Mouse (Mus musculus): ENCODE measurements around the gene Calr4. TPM values are rescaled to one million over a fixed set of nuclear protein-coding genes. Genes with fewer than 3 reads are reported as not detected.

The Calr4 gene
- polyA plus RNA-seq, 1 experiment from 2014 or later, result 0.54 TPM

GRCm38 (mm10) chr4:109207524-109207923, 26.8 kb upstream of the Calr4 start:
- Histone ChIP-seq H3K36me3 (ENCODE audit: insufficient read depth, low read length) (no peaks in the 10 kb centered on the region), H3K27ac (ENCODE audit: low read length) (no peak overlapping the region), H3K4me2 (replicated peaks; ENCODE audit: low read depth, low read length) (no peak overlapping the region), H3K4me1 (ENCODE audit: insufficient read depth, low read length) (no peaks in the 10 kb centered on the region), H3K9me3 (ENCODE audit: low read length) (no peaks in the 10 kb centered on the region), H3K9ac (replicated peaks; ENCODE audit: low read length) (no peak overlapping the region), H3K4me3 (ENCODE audit: low read length) (no peak overlapping the region), H3K27me3 (ENCODE audit: insufficient read depth, low read length) (no peaks in the 10 kb centered on the region)
- 73% methylated on average over 5 of the region's 5 CpGs for WGBS
- ATAC-seq (ENCODE audit: low FRiP score, low TSS enrichment), result no peak

GRCm38 (mm10) chr4:109210253-109210652, 24.0 kb upstream of the Calr4 start:
- Histone ChIP-seq H3K9ac (replicated peaks; ENCODE audit: low read length) (no peak overlapping the region), H3K4me3 (ENCODE audit: low read length) (no peak overlapping the region), H3K27me3 (ENCODE audit: insufficient read depth, low read length) (no peaks in the 10 kb centered on the region), H3K27ac (ENCODE audit: low read length) (peak overlapping the region; percentile 41; the same call in 1 of the 2 replicates), H3K4me2 (replicated peaks; ENCODE audit: low read depth, low read length) (no peak overlapping the region), H3K36me3 (ENCODE audit: insufficient read depth, low read length) (no peaks in the 10 kb centered on the region), H3K9me3 (ENCODE audit: low read length) (no peaks in the 10 kb centered on the region), H3K4me1 (ENCODE audit: insufficient read depth, low read length) (no peaks in the 10 kb centered on the region)
- ATAC-seq (ENCODE audit: low FRiP score, low TSS enrichment), result no peak
- WGBS, result 75% methylated on average over 2 of the region's 2 CpGs

GRCm38 (mm10) chr4:109210881-109211280, 23.4 kb upstream of the Calr4 start:
- Histone ChIP-seq H3K4me3 (ENCODE audit: low read length) (no peak overlapping the region), H3K4me1 (ENCODE audit: insufficient read depth, low read length) (no peaks in the 10 kb centered on the region), H3K4me2 (replicated peaks; ENCODE audit: low read depth, low read length) (no peak overlapping the region), H3K9ac (replicated peaks; ENCODE audit: low read length) (no peak overlapping the region), H3K27me3 (ENCODE audit: insufficient read depth, low read length) (no peaks in the 10 kb centered on the region), H3K27ac (ENCODE audit: low read length) (peak overlapping the region; percentile 41; the same call in 1 of the 2 replicates), H3K9me3 (ENCODE audit: low read length) (no peaks in the 10 kb centered on the region), H3K36me3 (ENCODE audit: insufficient read depth, low read length) (no peaks in the 10 kb centered on the region)
- 34% methylated on average over 4 of the region's 4 CpGs for WGBS
- ATAC-seq (ENCODE audit: low FRiP score, low TSS enrichment), result peak; percentile 85

- Histone ChIP-seq H3K4me2 (replicated peaks; ENCODE audit: low read depth, low read length) (no peak overlapping the region), H3K27me3 (ENCODE audit: insufficient read depth, low read length) (no peaks in the 10 kb centered on the region), H3K4me3 (ENCODE audit: low read length) (no peak overlapping the region), H3K9ac (replicated peaks; ENCODE audit: low read length) (no peak overlapping the region), H3K9me3 (ENCODE audit: low read length) (no peaks in the 10 kb centered on the region), H3K36me3 (ENCODE audit: insufficient read depth, low read length) (no peaks in the 10 kb centered on the region), H3K4me1 (ENCODE audit: insufficient read depth, low read length) (no peaks in the 10 kb centered on the region), H3K27ac (ENCODE audit: low read length) (no peak overlapping the region)
- no peak; the same call in 1 of the 2 replicates for ATAC-seq (ENCODE audit: low FRiP score, low TSS enrichment)
- WGBS, result 59% methylated on average over 3 of the region's 3 CpGs
Observed at GRCm38 (mm10) chr4:109213986-109214385, 20.3 kb upstream of the Calr4 start.

- 73% methylated on average over 7 of the region's 7 CpGs for WGBS
- H3K4me1 ChIP-seq (ENCODE audit: insufficient read depth, low read length), result no peaks in the 10 kb centered on the region
Observed at GRCm38 (mm10) chr4:109218008-109218407, 16.3 kb upstream of the Calr4 start.

GRCm38 (mm10) chr4:109220441-109220940, 13.8 kb upstream of the Calr4 start:
- no peak overlapping the region for H3K27ac ChIP-seq (ENCODE audit: low read length)
- H3K4me2 ChIP-seq (replicated peaks; ENCODE audit: low read depth, low read length), result no peak overlapping the region
- H3K36me3 ChIP-seq (ENCODE audit: insufficient read depth, low read length), result no peaks in the 10 kb centered on the region
- WGBS, result 68% methylated on average over 14 of the region's 14 CpGs
- H3K4me3 ChIP-seq (ENCODE audit: low read length), result no peak overlapping the region
- H3K27me3 ChIP-seq (ENCODE audit: insufficient read depth, low read length), result no peaks in the 10 kb centered on the region
- H3K4me1 ChIP-seq (ENCODE audit: insufficient read depth, low read length), result no peaks in the 10 kb centered on the region
- H3K9me3 ChIP-seq (ENCODE audit: low read length), result no peaks in the 10 kb centered on the region
- H3K9ac ChIP-seq (replicated peaks; ENCODE audit: low read length), result no peak overlapping the region
- ATAC-seq (ENCODE audit: low FRiP score, low TSS enrichment), result no peak

More at GRCm38 (mm10) chr4:109218008-109218407, 16.3 kb upstream of the Calr4 start:
- Histone ChIP-seq H3K36me3 (ENCODE audit: insufficient read depth, low read length) (no peaks in the 10 kb centered on the region), H3K9me3 (ENCODE audit: low read length) (no peaks in the 10 kb centered on the region), H3K27me3 (ENCODE audit: insufficient read depth, low read length) (no peaks in the 10 kb centered on the region), H3K4me3 (ENCODE audit: low read length) (no peak overlapping the region), H3K27ac (ENCODE audit: low read length) (no peak overlapping the region), H3K4me2 (replicated peaks; ENCODE audit: low read depth, low read length) (no peak overlapping the region), H3K9ac (replicated peaks; ENCODE audit: low read length) (no peak overlapping the region)
- ATAC-seq (ENCODE audit: low FRiP score, low TSS enrichment), result no peak

- no peak overlapping the region for H3K9ac ChIP-seq (replicated peaks; ENCODE audit: low read length)
- no peak for ATAC-seq (ENCODE audit: low FRiP score, low TSS enrichment)
- H3K4me1 ChIP-seq (ENCODE audit: insufficient read depth, low read length), result no peaks in the 10 kb centered on the region
- H3K4me2 ChIP-seq (replicated peaks; ENCODE audit: low read depth, low read length), result no peak overlapping the region
- no peaks in the 10 kb centered on the region for H3K9me3 ChIP-seq (ENCODE audit: low read length)
- H3K4me3 ChIP-seq (ENCODE audit: low read length), result no peak overlapping the region
- H3K27ac ChIP-seq (ENCODE audit: low read length), result no peak overlapping the region
- H3K27me3 ChIP-seq (ENCODE audit: insufficient read depth, low read length), result no peaks in the 10 kb centered on the region
- no peaks in the 10 kb centered on the region for H3K36me3 ChIP-seq (ENCODE audit: insufficient read depth, low read length)
- 79% methylated on average over 3 of the region's 3 CpGs for WGBS
Observed at GRCm38 (mm10) chr4:109222001-109222400, 12.3 kb upstream of the Calr4 start.

GRCm38 (mm10) chr4:109224762-109225552, 9.3 kb upstream of the Calr4 start:
- Histone ChIP-seq H3K4me1 (ENCODE audit: insufficient read depth, low read length) (0 out of 2 replicates have a peak, but pooled peaks cover under 1% of the 10 kb centered on the region), H3K9ac (replicated peaks; ENCODE audit: low read length) (no peak overlapping the region), H3K27me3 (ENCODE audit: insufficient read depth, low read length) (no peaks in the 10 kb centered on the region), H3K4me3 (ENCODE audit: low read length) (no peak overlapping the region), H3K9me3 (ENCODE audit: low read length) (no peaks in the 10 kb centered on the region), H3K36me3 (ENCODE audit: insufficient read depth, low read length) (no peaks in the 10 kb centered on the region), H3K27ac (ENCODE audit: low read length) (no peak overlapping the region), H3K4me2 (replicated peaks; ENCODE audit: low read depth, low read length) (no peak overlapping the region)
- WGBS, result 79% methylated on average over 13 of the region's 13 CpGs
- ATAC-seq (ENCODE audit: low FRiP score, low TSS enrichment), result no peak

GRCm38 (mm10) chr4:109225606-109226005, 8.7 kb upstream of the Calr4 start:
- 0 out of 2 replicates have a peak, but pooled peaks cover 2% of the 10 kb centered on the region for H3K4me1 ChIP-seq (ENCODE audit: insufficient read depth, low read length)
- no peaks in the 10 kb centered on the region for H3K9me3 ChIP-seq (ENCODE audit: low read length)
- 77% methylated on average over 6 of the region's 6 CpGs for WGBS
- no peaks in the 10 kb centered on the region for H3K36me3 ChIP-seq (ENCODE audit: insufficient read depth, low read length)
- ATAC-seq (ENCODE audit: low FRiP score, low TSS enrichment), result no peak
- H3K27me3 ChIP-seq (ENCODE audit: insufficient read depth, low read length), result no peaks in the 10 kb centered on the region
- no peak overlapping the region for H3K4me2 ChIP-seq (replicated peaks; ENCODE audit: low read depth, low read length)
- H3K4me3 ChIP-seq (ENCODE audit: low read length), result no peak overlapping the region
- H3K27ac ChIP-seq (ENCODE audit: low read length), result no peak overlapping the region
- H3K9ac ChIP-seq (replicated peaks; ENCODE audit: low read length), result no peak overlapping the region

- 0 out of 2 replicates have a peak, but pooled peaks cover 2% of the 10 kb centered on the region for H3K4me1 ChIP-seq (ENCODE audit: insufficient read depth, low read length)
- WGBS, result 20% methylated on average over 5 of the region's 5 CpGs
- no peak for ATAC-seq (ENCODE audit: low FRiP score, low TSS enrichment)
- H3K4me3 ChIP-seq (ENCODE audit: low read length), result no peak overlapping the region
- no peak overlapping the region for H3K4me2 ChIP-seq (replicated peaks; ENCODE audit: low read depth, low read length)
- H3K9ac ChIP-seq (replicated peaks; ENCODE audit: low read length), result no peak overlapping the region
- no peaks in the 10 kb centered on the region for H3K9me3 ChIP-seq (ENCODE audit: low read length)
- no peak overlapping the region for H3K27ac ChIP-seq (ENCODE audit: low read length)
- no peaks in the 10 kb centered on the region for H3K27me3 ChIP-seq (ENCODE audit: insufficient read depth, low read length)
- no peaks in the 10 kb centered on the region for H3K36me3 ChIP-seq (ENCODE audit: insufficient read depth, low read length)
Observed at GRCm38 (mm10) chr4:109226071-109226470, 8.2 kb upstream of the Calr4 start.

Measured in kidney, embryonic 16.5 days (tissue).